Mouse (Mus musculus) testis, postnatal 10 days (tissue): ENCODE data around the gene Lfng.
A peak's percentile ranks its signal among the peaks of the same experiment; 100 is the strongest.

Experiments used
- DNase-seq: peaks from one replicate; pipeline ENCODE4 v3.0.0; 2021; ENCODE audit warnings: low spot score

Gene Lfng

DNA sequence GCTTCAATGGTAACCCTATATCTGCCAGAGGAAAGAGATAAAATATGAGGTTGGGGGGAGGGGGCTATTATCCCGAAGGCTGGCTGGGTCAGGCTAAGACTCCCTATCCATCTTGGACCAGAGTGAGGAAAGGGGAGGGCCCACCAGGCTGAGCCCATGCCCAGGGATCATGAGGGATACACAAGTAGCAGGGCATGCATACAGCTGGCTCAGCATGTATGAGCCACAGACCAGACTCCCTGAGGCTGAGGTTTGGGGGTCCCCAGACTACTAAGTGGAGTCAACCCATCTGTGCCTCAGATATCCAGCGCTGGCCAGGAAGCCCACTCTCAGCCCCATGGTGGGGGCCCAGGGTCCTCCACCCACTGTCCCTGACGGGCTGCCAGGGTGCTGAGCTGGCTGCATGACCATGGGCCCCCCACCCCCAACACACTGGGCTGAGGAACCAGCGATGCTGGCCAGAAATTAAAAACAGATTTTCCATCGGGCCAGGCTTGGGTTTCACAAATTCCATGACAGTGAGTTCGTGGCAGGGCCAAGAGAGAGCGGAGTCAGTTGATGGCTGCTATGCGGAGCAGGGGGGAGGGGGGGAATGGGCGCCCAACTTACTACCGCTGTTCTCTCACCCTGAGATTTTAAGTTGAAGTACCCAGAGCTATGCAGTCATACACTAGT, 34.3 kb downstream of the Lfng start:
- no peak for DNase-seq

DNA sequence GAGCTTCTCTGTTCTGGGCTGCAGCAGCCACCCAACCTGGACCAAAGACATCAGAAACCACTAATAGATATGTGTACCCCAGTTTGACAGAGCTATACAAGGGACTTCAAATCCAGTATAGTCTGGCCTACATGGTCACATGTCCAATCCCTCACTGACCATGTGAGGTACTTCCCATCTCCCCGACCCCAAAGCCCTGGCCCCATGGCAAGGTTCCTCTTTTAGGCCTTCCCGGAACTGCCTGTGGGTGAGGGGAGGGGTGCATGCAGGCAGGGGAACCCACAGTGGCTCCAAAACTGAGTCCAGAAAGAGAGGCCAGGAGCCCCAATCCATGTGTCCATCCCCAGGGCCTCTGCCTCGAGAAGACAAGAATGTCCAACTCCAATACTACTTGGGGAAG, 35.0 kb downstream of the Lfng start:
- no peak for DNase-seq

GRCm38 (mm10) chr5:140644263-140644662, 37.1 kb downstream of the Lfng start:
- DNase-seq, result no peak

DNA sequence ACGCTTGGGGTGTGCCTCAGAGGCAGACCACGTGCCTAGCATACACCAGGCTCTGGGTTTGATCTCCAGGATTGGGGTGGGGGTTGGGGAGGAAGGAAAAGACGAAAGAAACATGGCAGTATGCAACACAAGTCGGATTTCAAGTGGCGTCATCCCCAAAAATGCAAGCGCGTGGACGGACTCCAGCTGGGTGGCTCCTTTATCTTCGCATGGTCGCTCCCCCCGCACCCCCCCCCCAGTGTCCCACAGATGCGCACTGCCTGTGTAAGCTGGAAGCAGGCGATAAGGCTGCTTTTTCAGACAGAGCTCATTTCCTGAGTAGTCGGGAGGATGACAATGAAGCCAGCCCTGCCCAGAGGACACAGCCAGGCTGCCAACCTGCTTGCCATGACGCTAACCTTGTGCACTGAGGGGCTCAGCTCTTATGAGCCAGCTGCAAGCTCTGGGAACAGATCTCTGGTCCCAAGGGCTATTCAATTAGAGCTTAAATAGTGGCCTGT, 37.6 kb downstream of the Lfng start:
- no peak for DNase-seq

DNA sequence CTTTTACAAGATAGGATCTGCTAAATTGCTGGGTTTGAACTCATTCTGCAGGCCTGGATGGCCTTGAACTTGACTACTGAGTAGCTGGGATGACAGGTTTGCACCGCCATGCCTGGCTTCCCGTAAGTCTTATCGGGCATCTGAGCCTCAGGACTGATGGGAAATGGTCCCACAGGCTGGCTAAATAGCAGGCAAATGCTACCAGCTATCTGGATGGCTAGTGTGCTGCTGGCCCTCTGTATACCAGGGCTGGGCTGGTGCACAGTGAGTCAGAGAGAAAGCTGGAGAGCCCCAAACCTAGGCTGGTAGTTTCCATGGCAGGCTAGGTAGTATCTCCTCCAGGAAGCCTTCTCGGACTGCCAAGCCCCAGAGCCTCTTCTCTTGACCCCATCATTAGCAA, 38.3 kb downstream of the Lfng start:
- no peak for DNase-seq

- no peak for DNase-seq
Measured at GRCm38 (mm10) chr5:140646171-140646570, 39.1 kb downstream of the Lfng start.

DNA sequence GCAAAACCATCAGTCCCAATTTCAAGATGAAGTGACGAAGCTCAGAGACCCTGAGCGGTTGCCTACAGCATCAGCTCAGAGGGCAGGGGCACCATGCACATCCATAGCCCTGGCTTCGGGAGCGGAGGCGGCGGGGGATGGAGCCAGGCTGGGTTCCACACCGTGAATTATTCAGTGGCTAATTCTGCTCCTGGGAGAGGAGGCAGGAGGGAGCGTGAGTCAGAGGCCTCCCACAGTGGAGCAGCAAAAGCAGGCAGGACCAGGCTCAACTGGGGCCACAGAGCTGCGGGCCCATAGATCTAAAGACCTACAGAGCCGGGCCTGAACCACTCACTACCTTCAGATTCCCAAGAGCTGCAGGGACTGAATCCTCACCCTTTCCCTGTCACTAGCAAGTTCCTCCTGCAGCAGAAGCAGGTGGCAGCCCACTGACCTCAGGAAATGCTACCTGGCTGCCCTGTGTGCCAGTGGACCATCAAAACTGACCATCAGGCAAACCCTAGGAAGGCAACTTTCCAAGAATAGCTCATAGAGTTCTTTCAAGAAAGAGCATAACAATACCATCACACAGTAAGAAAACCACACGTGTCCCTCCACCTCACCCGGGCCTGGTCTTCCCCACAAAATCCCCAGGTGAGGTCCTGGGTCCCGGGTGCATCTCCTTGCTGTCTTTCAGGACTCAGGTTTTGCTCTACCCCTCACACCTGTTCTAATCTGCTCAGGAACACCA, 40.1 kb downstream of the Lfng start:
- DNase-seq, result no peak

DNA sequence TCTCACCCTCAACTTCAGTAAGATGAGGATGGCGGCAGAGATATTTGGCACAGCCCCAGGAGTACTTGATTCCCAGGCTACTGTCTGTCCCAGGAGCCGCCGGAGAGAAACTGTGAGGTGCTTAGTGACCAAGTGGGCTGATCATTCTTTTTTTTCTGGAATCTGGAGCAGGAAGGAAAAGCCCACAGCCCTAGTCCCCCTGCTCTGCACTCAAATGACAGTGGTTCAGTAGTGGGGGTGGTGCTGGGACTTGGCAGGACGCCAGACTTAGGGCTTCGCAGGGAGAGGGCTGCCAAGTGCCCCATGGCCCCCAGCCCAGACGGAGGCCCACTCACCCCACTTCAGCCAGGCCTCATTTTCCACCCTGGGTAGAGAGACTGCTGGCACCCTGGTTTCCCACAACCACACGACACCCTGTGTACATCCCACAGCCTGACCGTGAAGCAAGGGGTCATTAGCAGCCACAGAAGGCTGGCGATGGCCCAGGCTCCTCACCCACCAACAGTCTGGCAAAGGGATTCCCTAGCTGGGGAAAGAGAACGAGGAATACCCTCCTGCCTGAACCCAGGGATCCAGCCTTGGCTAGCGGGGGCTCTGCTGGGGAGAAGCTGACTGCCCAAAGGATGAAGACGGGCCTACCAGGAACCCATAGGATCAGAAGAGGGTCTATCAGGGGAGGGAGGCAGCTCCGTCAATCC, 40.9 kb downstream of the Lfng start:
- DNase-seq, result peak; percentile 81

GRCm38 (mm10) chr5:140648519-140649100, 41.5 kb downstream of the Lfng start, which contains the start of gene Ttyh3:
Gene Ttyh3 (minus strand): TSS chr5:140649031.
- DNase-seq, result peak; percentile 72

DNA sequence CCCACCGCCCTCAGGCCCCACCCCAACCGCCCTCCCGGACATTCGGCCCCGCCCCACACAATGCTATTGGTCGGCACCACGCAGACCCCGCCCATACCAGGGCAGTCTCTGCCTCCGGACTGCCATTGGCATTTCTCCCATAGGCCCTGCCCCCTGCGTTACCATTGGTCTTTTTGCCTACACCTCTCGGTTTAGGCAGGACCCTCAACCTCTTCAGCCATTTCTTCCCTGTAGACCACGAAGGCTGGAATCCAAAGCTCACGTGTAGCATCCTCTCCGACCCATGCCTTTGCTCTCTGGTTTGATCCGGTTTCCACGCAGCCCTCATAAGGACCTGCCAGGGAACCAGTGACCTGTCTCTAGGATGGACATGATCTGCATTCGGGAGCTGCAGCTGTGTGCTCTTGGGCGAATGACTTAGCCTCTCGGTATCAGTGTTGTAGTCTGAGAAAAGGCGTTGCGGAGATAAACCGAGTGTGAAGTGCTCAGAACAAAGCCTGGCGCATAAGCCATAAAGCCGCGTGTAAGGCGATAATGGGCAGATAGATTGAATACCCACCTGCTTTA, 42.1 kb downstream of the Lfng start:
- DNase-seq, result peak; percentile 100

DNA sequence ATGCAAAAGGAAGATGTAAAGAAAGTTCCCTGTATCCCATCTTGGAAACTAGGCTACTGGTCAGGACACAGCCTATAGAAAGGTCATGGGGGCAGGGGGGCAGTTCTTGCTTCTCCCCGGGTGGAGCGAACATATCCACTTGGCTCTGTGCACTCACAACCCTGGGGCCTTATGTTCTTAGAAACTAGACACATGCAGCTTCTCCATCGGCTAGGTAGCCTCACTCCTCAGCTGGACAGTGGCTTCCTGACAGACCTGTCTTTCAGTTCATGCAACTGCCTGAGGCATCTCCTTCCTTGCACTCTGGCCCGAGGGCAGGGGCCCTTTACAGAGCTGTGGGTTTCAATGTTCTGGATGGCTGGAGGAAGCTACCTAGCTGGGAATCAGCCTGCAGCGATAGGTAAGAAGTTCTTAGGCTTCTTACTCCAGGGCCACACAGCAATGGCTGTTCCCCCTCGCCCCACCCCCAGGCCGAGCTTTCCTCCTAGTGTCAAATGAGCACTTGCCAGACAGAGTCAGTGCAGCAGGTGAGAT, 42.8 kb downstream of the Lfng start:
- no peak for DNase-seq

- no peak for DNase-seq
Measured at GRCm38 (mm10) chr5:140651231-140651630, 44.1 kb downstream of the Lfng start.

DNA sequence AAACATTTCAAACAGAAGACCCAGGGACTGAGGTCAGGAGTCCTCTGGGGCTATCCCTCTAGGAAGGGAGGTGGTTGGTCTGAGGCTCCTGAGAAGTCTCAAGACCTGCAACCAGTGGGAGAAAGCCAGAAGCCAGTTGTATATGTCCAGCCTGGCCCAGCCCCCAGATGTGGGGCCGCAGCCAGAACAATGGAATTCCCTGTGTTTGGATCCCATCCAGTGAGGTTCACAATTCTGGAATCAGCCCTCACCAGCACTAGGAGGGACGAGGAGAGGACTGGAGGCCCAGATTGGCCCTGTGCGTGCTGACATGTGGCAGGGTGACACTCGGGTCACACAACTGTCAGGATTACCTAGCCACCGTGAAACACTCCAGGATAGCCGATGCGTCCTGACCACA, 45.5 kb downstream of the Lfng start:
- DNase-seq, result no peak

DNA sequence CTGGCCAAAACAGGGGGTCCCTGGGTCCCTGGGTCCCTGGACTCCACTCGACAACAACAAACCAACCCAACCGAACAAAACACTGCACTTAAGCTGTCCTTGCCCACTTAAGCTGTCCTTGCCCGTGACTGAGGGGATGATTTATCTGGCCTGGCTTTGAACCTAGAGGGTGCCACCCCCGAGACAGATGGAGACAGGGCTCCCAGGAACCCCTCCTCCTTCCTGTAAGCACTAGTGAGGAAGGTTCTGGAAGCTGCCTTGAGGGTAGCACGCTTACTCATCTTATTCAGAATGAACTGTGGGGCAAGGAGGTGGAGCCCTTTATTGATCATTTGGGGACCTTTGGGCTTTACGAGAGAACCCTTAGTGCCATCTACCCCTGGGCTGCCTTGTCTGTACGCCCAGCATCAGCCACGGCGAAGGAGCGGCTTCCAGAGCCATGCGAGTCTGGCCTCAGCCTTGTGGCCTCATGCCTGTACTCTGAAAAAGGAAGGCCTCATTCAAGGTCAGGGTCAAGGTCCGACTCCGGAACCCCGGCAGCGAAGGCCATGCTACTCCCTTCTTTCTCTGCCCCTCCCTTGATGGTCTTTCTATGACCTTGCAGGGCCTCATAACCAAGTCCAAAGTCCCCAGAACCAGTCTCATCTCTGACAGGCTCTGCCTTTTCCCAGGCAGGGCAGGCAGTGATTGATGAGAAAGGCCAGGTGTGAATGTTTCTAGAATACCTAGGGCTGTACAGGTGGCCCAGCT, 47.2 kb downstream of the Lfng start:
- DNase-seq, result peak; percentile 64

- no peak for DNase-seq
Measured at GRCm38 (mm10) chr5:140659607-140660272, 52.6 kb downstream of the Lfng start.

- no peak for DNase-seq
Measured at GRCm38 (mm10) chr5:140660398-140660797, 53.3 kb downstream of the Lfng start.

DNA sequence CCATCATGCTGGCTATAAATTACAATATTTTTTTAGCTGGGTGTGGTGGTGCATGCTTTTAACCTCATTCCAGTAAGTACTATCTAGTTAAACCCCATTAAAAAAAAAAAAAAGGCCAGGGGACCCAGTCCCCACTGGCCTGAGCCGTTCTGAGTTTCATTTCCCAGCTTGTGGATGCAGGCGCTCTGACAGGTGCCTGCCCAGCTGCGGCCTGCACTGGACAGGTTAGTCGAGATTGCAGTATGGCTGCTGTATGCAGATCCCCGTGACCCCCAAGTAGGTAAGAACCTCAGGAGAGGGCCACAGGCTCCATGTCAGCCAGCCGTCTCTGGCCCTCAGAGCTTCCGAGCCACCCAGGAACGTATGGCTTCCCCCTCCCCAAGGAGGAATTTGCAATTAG, 54.3 kb downstream of the Lfng start:
- no peak for DNase-seq

DNA sequence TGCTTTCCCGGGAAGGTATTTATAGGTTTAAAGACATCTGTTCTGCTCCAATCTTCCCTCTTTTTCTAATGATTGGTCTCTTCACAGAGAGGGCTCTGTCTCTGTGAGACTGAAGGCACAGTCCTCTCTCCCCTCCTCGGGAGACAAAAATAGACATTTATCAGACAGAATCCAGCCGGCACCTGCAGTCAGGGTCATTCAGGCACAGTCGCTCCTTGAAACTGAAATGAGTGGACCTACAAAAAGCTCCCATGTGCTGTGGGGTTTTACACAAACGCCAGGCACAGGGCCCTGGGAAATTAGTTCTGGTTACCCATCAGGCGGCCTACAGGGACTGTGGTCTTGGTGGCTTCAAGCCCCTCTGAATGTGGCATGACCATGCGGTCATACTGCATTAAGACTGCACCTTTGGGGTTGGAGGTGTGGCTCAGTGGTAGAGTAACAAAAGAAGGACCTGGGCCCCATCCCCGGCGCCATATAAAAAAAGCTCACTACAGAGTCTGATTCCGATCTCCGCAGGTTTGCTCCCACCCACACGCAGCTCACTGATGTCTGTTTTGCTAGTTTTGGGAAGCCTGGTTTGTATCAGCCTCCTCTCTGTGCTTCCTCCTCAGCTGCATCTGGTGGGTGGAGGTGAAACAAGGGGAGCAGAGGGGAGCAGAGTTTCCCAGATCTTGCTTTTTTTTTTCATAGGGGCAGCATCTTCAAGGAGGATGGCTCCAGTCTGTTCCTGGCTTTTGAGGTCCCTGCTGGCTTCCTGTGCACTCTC, 54.9 kb downstream of the Lfng start:
- DNase-seq, result no peak

DNA sequence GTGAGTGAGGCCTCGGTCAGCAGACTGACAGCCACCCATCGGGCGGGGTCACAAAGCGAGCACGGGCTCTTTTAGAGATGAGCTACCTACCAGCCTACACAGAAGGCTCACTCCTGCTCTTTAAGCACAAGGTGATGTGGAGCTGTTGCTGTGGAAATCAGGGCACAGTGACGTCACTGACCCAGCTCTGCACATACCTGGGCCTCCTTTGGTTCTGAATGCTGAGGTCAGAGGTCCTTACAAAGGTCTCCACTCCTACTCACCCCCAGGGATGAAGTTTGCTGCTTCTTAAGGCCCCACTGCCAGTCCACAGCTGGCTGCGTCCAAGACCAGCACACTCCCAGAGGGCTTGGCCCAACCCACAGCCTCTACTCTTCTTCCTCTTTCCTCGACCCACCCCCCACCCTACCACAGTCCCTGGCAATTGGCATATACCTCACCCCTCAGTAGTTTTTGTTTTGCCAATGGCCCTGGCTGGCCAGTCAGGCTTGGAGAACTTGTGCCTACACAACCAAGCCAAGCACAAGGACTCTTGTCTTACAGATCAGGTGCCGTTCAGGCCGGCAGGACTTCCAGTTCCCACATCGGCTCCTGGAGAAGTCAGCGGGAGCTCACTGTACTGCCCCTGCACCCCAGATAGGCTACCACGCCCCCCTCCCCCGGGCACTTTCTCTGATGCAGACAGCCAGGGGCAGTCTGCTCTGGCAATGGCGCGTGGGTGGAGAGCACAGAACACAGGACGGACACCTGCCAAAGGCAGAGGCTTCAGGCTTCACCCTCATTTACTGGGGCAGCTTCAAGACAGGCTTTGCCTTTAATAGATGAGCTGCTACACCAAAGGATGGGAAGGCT, 55.8 kb downstream of the Lfng start:
- peak; percentile 76 for DNase-seq
